ENCODE assay signal across 7 mouse cellular contexts in the genomic region with DNA sequence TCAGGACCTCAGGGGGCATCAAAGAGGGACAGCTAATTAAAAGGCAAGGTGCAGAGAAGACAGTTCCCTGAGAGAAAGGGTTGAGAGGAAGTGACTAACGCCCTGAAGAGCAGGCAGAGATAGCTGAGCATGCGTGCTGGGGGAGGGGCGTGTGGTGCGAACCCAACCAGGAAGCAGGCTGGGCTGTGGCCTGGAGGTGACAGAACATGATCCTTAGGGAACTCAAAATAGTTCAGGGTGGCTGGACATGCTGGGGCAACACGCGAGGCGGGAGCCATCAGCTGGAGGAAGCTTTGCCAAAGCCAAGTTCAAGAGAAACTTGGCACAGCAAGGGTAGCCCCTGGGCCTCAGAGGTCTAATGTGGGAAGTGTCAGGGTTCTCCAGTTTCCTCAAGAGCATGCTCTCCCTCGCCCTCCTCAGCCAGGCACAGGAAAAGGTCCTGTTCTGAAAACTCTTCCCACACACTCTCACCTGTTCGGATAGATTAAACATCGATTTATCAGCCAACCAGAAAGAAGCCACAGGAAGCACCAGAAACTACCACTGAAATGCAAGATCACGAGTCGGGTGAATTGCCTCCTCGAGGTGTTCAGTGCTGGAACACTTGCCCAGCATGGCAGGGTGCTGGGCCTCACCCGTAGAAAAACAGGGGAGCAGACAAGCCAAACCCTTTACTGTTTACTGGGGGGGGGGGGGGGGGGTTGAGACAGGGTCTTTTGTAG. TPM values are rescaled to one million over a fixed set of nuclear protein-coding genes. Genes with fewer than 3 reads are reported as not detected.
DNase-seq lines count a peak whose midpoint lies in the region; ATAC-seq and TF ChIP-seq lines count a peak whose summit lies in the region.

No protein-coding gene starts in this region.

- ATAC-seq in kidney, postnatal 0 days (replicated peaks; ENCODE audit: low FRiP score, low read depth), result no peak
- peak; percentile 34 for ATAC-seq in lung, postnatal 0 days

- peaks cover 2% of the 10 kb centered on the region for H3K4me1 ChIP-seq in ES-Bruce4 (ENCODE audit: control insufficient read depth, insufficient read depth, low read length)
- 0 out of 2 replicates have a peak, but pooled peaks cover 3% of the 10 kb centered on the region for H3K4me1 ChIP-seq in kidney, postnatal 0 days (replicated peaks; ENCODE audit: insufficient read depth, low read length)
- H3K4me1 ChIP-seq in lung, postnatal 0 days (ENCODE audit: insufficient read depth, low read depth, low read length), result no peaks in the 10 kb centered on the region; the same call in 1 of the 2 replicates

- peak; percentile 89 for DNase-seq in adrenal gland, postnatal 14 days
- peak; percentile 84 to 92 for DNase-seq in heart, adult 18-20 months
- DNase-seq in kidney, postnatal 0 days (ENCODE audit: low spot score), result peak; percentile 75
- DNase-seq in lung, postnatal 0 days (ENCODE audit: low spot score), result peak; percentile 80
- peak; percentile 69 to 74 for DNase-seq in spleen, postnatal 14 days (ENCODE audit: low spot score in 2 of 2)
- no peak for DNase-seq in adipocyte (ENCODE audit: low spot score)

- H3K36me3 ChIP-seq in ES-Bruce4 (ENCODE audit: control insufficient read depth, insufficient read depth, low read length, poor library complexity, severe bottlenecking), result no peaks in the 10 kb centered on the region
- H3K36me3 ChIP-seq in kidney, postnatal 0 days (ENCODE audit: insufficient read depth, low read length), result no peaks in the 10 kb centered on the region
- H3K36me3 ChIP-seq in lung, postnatal 0 days (ENCODE audit: insufficient read depth, low read length), result no peaks in the 10 kb centered on the region

- TF ChIP-seq EP300 in ES-Bruce4 (IDR thresholded peaks at IDR 0.05; ENCODE audit: insufficient read depth, low read depth, low read length), result peak; percentile 42; the same call in 1 of the 2 replicates
- no peak for TF ChIP-seq EP300 in lung, postnatal 0 days (IDR thresholded peaks at IDR 0.05)

- peak overlapping the region; percentile 5; the same call in 1 of the 2 replicates for H3K4me3 ChIP-seq in ES-Bruce4 (ENCODE audit: low read depth, low read length)
- H3K4me3 ChIP-seq in kidney, postnatal 0 days (replicated peaks; ENCODE audit: low read depth, low read length), result no peak overlapping the region
- H3K4me3 ChIP-seq in lung, postnatal 0 days (ENCODE audit: low read depth, low read length), result no peak overlapping the region

- no peak overlapping the region for H3K9ac ChIP-seq in ES-Bruce4 (ENCODE audit: low read depth, poor library complexity, severe bottlenecking)
- no peak overlapping the region for H3K9ac ChIP-seq in kidney, postnatal 0 days (ENCODE audit: low read depth, low read length)
- H3K9ac ChIP-seq in lung, postnatal 0 days (replicated peaks; ENCODE audit: low read depth), result no peak overlapping the region

- no peak overlapping the region for H3K4me2 ChIP-seq in kidney, postnatal 0 days (ENCODE audit: low read length)
- no peak overlapping the region for H3K4me2 ChIP-seq in lung, postnatal 0 days (replicated peaks; ENCODE audit: low read depth, low read length)

- no peaks in the 10 kb centered on the region for H3K9me3 ChIP-seq in ES-Bruce4 (replicated peaks; ENCODE audit: control insufficient read depth, insufficient read depth, low read length, poor library complexity, severe bottlenecking)
- no peaks in the 10 kb centered on the region for H3K9me3 ChIP-seq in kidney, postnatal 0 days (replicated peaks; ENCODE audit: low read length)
- H3K9me3 ChIP-seq in lung, postnatal 0 days (ENCODE audit: low read length), result no peaks in the 10 kb centered on the region

- 20% methylated on average over 14 of the region's 14 CpGs for WGBS in kidney, postnatal 0 days
- 31% methylated on average over 14 of the region's 14 CpGs for WGBS in lung, postnatal 0 days

- no peak for TF ChIP-seq CTCF in ES-Bruce4 (IDR thresholded peaks at IDR 0.05; ENCODE audit: low read depth, low read length)
- TF ChIP-seq CTCF in kidney, postnatal 0 days (IDR thresholded peaks at IDR 0.05; ENCODE audit: low read depth), result no peak
- no peak for TF ChIP-seq CTCF in lung, postnatal 0 days (IDR thresholded peaks at IDR 0.05)

- H3K27me3 ChIP-seq in ES-Bruce4 (ENCODE audit: control insufficient read depth, insufficient read depth, low read length, poor library complexity, severe bottlenecking), result no peaks in the 10 kb centered on the region
- H3K27me3 ChIP-seq in kidney, postnatal 0 days (ENCODE audit: insufficient read depth, low read length), result no peaks in the 10 kb centered on the region
- no peaks in the 10 kb centered on the region for H3K27me3 ChIP-seq in lung, postnatal 0 days (replicated peaks; ENCODE audit: insufficient read depth, low read length)

- peak overlapping the region; percentile 35; the same call in 1 of the 2 replicates for H3K27ac ChIP-seq in ES-Bruce4 (ENCODE audit: insufficient read depth, low read length)
- H3K27ac ChIP-seq in kidney, postnatal 0 days, result peak overlapping the region; percentile 19; the same call in 1 of the 2 replicates
- peak overlapping the region; percentile 47 for H3K27ac ChIP-seq in lung, postnatal 0 days (ENCODE audit: low read length)

- TF ChIP-seq POLR2A in ES-Bruce4 (IDR thresholded peaks at IDR 0.05; ENCODE audit: insufficient read depth, low read length), result no peak

RNA-seq across cellular contexts. Expression of gene Nans, which starts 3.2 kb away (rescaled TPM):
- polyA plus RNA-seq in ES-Bruce4 (2011; ENCODE audit: insufficient read depth, insufficient read length, low read depth, missing spikeins), result 103 TPM in 2 replicates
- total RNA-seq in adrenal gland, postnatal 14 days (2021), result 31.5 and 43.4 TPM in 2 replicates
- total RNA-seq in heart, adult 18-20 months (2021), result 10 to 100 TPM; 14.9 to 19.2 TPM
- 45.6 and 50.7 TPM in 2 replicates for polyA plus RNA-seq in kidney, postnatal 0 days (2015; fragmentation: Nextera tagmentation; extraction: Ambion mirVana)
- 48.2 and 52.4 TPM in 2 replicates for polyA plus RNA-seq in lung, postnatal 0 days (2015; fragmentation: Nextera tagmentation; extraction: Ambion mirVana)

RNA-seq across cellular contexts. Expression of gene Anp32b, which starts 35.2 kb away (rescaled TPM):
- polyA plus RNA-seq in ES-Bruce4 (2011; ENCODE audit: insufficient read depth, insufficient read length, low read depth, missing spikeins), result 459 and 464 TPM in 2 replicates
- 156 and 162 TPM in 2 replicates for total RNA-seq in adrenal gland, postnatal 14 days (2021)
- total RNA-seq in heart, adult 18-20 months (2021), result 10 to 100 TPM; 55.2 to 56.6 TPM
- polyA plus RNA-seq in kidney, postnatal 0 days (2015; fragmentation: Nextera tagmentation; extraction: Ambion mirVana), result 198 and 211 TPM in 2 replicates
- 81.3 and 91.0 TPM in 2 replicates for polyA plus RNA-seq in lung, postnatal 0 days (2015; fragmentation: Nextera tagmentation; extraction: Ambion mirVana)

RNA-seq across cellular contexts. Expression of gene Trim14, which starts 50.1 kb away (rescaled TPM):
- polyA plus RNA-seq in ES-Bruce4 (2011; ENCODE audit: insufficient read depth, insufficient read length, low read depth, missing spikeins), result 3.5 and 5.7 TPM in 2 replicates
- total RNA-seq in adrenal gland, postnatal 14 days (2021), result 7.7 and 8.0 TPM in 2 replicates
- total RNA-seq in heart, adult 18-20 months (2021), result 1 to 10 TPM; 1.8 to 3.0 TPM
- polyA plus RNA-seq in kidney, postnatal 0 days (2015; fragmentation: Nextera tagmentation; extraction: Ambion mirVana), result 2.6 and 3.1 TPM in 2 replicates
- 5.2 and 5.4 TPM in 2 replicates for polyA plus RNA-seq in lung, postnatal 0 days (2015; fragmentation: Nextera tagmentation; extraction: Ambion mirVana)
